8 mouse cellular contexts compared by ENCODE assay signal in the genomic region with DNA sequence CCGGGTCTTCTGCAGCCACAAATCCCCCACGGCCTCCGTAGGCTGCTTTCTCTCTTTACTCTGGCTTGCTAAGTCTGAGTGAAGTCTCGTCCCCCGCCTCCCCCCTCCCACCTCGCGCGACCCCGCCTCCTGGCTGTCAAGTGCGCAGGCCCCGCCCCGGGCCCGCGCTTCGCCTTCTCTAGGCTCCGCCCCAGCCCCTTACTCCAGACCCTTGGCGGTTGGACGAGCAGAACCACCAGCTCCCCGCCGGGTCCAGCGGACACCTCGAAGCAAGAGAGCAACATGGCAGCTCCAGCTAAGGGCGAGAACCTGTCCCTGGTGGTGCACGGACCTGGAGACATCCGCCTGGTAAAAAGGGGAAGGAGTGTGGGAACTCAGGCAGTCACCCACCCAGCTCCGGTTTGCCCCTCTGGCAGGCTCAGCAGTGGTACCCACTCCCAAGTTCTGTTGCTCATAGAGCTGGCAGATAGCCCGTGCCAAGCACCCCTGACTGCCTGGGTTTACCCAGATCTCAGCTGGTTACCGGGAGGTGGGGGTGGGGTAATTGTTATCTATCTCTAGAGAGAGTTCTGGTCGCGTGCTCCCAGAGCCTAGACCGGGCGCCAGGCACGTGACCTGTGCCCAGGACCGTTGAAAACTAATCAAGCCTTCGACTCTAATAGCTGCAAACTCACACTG. TPM values are rescaled to one million over a fixed set of nuclear protein-coding genes. Genes with fewer than 3 reads are reported as not detected.
A peak's percentile ranks its signal among the peaks of the same experiment; 100 is the strongest.
DNase-seq lines count a peak whose midpoint lies in the region; ATAC-seq and TF ChIP-seq lines count a peak whose summit lies in the region.

Gene Sord, plus strand, starts transcription at position 139 of the 678 bp plus-strand sequence.

- no peaks in the 10 kb centered on the region for H3K36me3 ChIP-seq in embryonic facial prominence, embryonic 14.5 days (ENCODE audit: control insufficient read depth, insufficient read depth, low read length)
- H3K36me3 ChIP-seq in limb, embryonic 13.5 days = no peaks in the 10 kb centered on the region
- no peaks in the 10 kb centered on the region for H3K36me3 ChIP-seq in midbrain, embryonic 15.5 days (replicated peaks)

- H3K9me3 ChIP-seq in embryonic facial prominence, embryonic 14.5 days (ENCODE audit: control insufficient read depth, low read length) = no peaks in the 10 kb centered on the region
- no peaks in the 10 kb centered on the region for H3K9me3 ChIP-seq in limb, embryonic 13.5 days
- H3K9me3 ChIP-seq in midbrain, embryonic 15.5 days = no peaks in the 10 kb centered on the region

- no peaks in the 10 kb centered on the region for H3K27me3 ChIP-seq in embryonic facial prominence, embryonic 14.5 days (replicated peaks; ENCODE audit: control insufficient read depth, insufficient read depth, low read length)
- no peaks in the 10 kb centered on the region for H3K27me3 ChIP-seq in limb, embryonic 13.5 days
- H3K27me3 ChIP-seq in midbrain, embryonic 15.5 days (replicated peaks) = no peaks in the 10 kb centered on the region

- TF ChIP-seq CTCF in bone marrow, adult 2 months (IDR thresholded peaks at IDR 0.05; ENCODE audit: control insufficient read depth, insufficient read depth, low read length) = no peak

- WGBS in bone marrow, adult 2 months = under 1% methylated on average over 35 of the region's 35 CpGs
- WGBS in embryonic facial prominence, embryonic 14.5 days = 2% methylated on average over 34 of the region's 35 CpGs
- 1% methylated on average over 35 of the region's 35 CpGs for WGBS in limb, embryonic 13.5 days
- under 1% methylated on average over 35 of the region's 35 CpGs for whole genome bisulfite sequencing in midbrain, embryonic 15.5 days

- peak within 1 kb of the TSS; percentile 90 for H3K4me2 ChIP-seq in embryonic facial prominence, embryonic 14.5 days (ENCODE audit: low read depth, low read length)
- H3K4me2 ChIP-seq in limb, embryonic 13.5 days (replicated peaks) = peak within 1 kb of the TSS; percentile 85
- H3K4me2 ChIP-seq in midbrain, embryonic 15.5 days = peak within 1 kb of the TSS; percentile 73

- TF ChIP-seq POLR2A in bone marrow, adult 2 months (IDR thresholded peaks at IDR 0.05; ENCODE audit: borderline replicate concordance, control insufficient read depth, low read depth, low read length) = peak; percentile 42; the same call in 1 of the 2 replicates

- peak; percentile 84 for DNase-seq in A20 (ENCODE audit: low read depth, low spot score)
- DNase-seq in embryonic facial prominence, embryonic 14.5 days (ENCODE audit: low spot score) = peak; percentile 94
- DNase-seq in heart, adult 8-10 months (ENCODE audit: low spot score) = peak; percentile 58
- DNase-seq in kidney, adult 8-10 months = peak; percentile 82 to 87
- DNase-seq in spleen, adult 18-20 months = peak; percentile 47 to 69

- peak within 1 kb of the TSS; percentile 64 for H3K9ac ChIP-seq in embryonic facial prominence, embryonic 14.5 days (ENCODE audit: low read depth, low read length)
- peak within 1 kb of the TSS; percentile 72 for H3K9ac ChIP-seq in limb, embryonic 13.5 days
- peak within 1 kb of the TSS; percentile 66 for H3K9ac ChIP-seq in midbrain, embryonic 15.5 days

- peak within 1 kb of the TSS; percentile 70 for H3K27ac ChIP-seq in bone marrow, adult 2 months (ENCODE audit: control insufficient read depth, insufficient read depth, low read depth, low read length, poor library complexity)
- peak within 1 kb of the TSS; percentile 23 for H3K27ac ChIP-seq in embryonic facial prominence, embryonic 14.5 days (replicated peaks; ENCODE audit: low read depth, low read length)
- peak within 1 kb of the TSS; percentile 58; the same call in 1 of the 2 replicates for H3K27ac ChIP-seq in limb, embryonic 13.5 days
- peak within 1 kb of the TSS; percentile 78 for H3K27ac ChIP-seq in midbrain, embryonic 15.5 days

- peak; percentile 94 for ATAC-seq in embryonic facial prominence, embryonic 14.5 days (ENCODE audit: low read depth)
- peak; percentile 94 for ATAC-seq in limb, embryonic 13.5 days (ENCODE audit: low FRiP score, low read depth)
- peak; percentile 97 for ATAC-seq in midbrain, embryonic 15.5 days (replicated peaks)

- no peaks in the 10 kb centered on the region for H3K4me1 ChIP-seq in bone marrow, adult 2 months (ENCODE audit: control insufficient read depth, insufficient read depth, low read length)
- H3K4me1 ChIP-seq in embryonic facial prominence, embryonic 14.5 days (ENCODE audit: control insufficient read depth, insufficient read depth, low read length) = peaks cover 7% of the 10 kb centered on the region
- peaks cover 10% of the 10 kb centered on the region for H3K4me1 ChIP-seq in limb, embryonic 13.5 days
- peaks cover 8% of the 10 kb centered on the region; the same call in 1 of the 2 replicates for H3K4me1 ChIP-seq in midbrain, embryonic 15.5 days

- H3K4me3 ChIP-seq in bone marrow, adult 2 months (replicated peaks; ENCODE audit: control insufficient read depth, low read depth, low read length) = peak within 1 kb of the TSS; percentile 92
- peak within 1 kb of the TSS; percentile 61 for H3K4me3 ChIP-seq in embryonic facial prominence, embryonic 14.5 days (ENCODE audit: low read depth, low read length)
- H3K4me3 ChIP-seq in limb, embryonic 13.5 days = peak within 1 kb of the TSS; percentile 61
- H3K4me3 ChIP-seq in midbrain, embryonic 15.5 days = peak within 1 kb of the TSS; percentile 60

RNA-seq across cellular contexts. Expression of gene Sord, which starts in this region (rescaled TPM):
- polyA plus RNA-seq in bone marrow, adult 2 months (2011; ENCODE audit: insufficient read depth, insufficient read length, low replicate concordance, missing spikeins) = 39.9 and 72.6 TPM in 2 replicates
- 27.1 and 31.9 TPM in 2 replicates for polyA plus RNA-seq in embryonic facial prominence, embryonic 14.5 days (2014; fragmentation: Nextera tagmentation; extraction: Ambion mirVana)
- total RNA-seq in heart, adult 8-10 months (2022) = 100 to 1,000 TPM; 182 to 228 (median 200) TPM
- polyA plus RNA-seq in limb, embryonic 13.5 days (2015; fragmentation: Nextera tagmentation; extraction: Ambion mirVana) = 22.7 and 22.9 TPM in 2 replicates
- polyA plus RNA-seq in midbrain, embryonic 15.5 days (2015; fragmentation: Nextera tagmentation; extraction: Ambion mirVana) = 20.5 and 22.2 TPM in 2 replicates

Comparison
In these comparisons a context has a peak if more than half of its experiments do, and no peak if none do; other contexts are left out.
1. Peak in every context shown above with its lines: DNase-seq, ATAC-seq, H3K4me3 ChIP-seq and H3K27ac ChIP-seq.
2. H3K27ac ChIP-seq: peak in every context shown above with its lines; median percentile 78 in midbrain, embryonic 15.5 days; 70 in bone marrow, adult 2 months; 58 in limb, embryonic 13.5 days; 23 in embryonic facial prominence, embryonic 14.5 days.